Comparison of ENCODE assay signal across 25 mouse cellular contexts in the genomic region with DNA sequence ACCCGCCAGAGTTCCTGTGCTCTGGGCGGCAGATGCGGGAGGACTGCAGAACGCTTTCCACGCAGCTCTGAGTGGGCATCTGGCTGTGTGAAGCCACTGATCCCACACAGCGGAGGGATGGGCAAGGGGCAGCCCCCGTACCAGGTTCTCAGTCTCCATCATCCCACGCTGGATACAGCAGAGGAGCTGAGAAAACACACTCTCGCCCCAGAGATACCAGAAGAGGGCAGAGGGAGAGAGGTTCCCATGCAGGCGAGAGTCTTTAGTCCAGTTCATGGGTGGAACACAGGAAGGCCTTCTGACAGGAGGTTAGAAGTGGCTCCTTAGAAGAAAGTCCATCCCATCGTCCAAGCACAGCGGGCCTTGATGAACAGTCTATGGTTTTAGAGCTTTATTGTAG. TPM values are rescaled to one million over a fixed set of nuclear protein-coding genes. Genes with fewer than 3 reads are reported as not detected.
DNase-seq lines count a peak whose midpoint lies in the region; ATAC-seq and TF ChIP-seq lines count a peak whose summit lies in the region.
"Had no signal": no experiment of that assay in that cellular context is flagged by ENCODE, and none has a peak within 500 bp of the region (broad histone marks: within the 10 kb centered on the region; RNA-seq: fewer than 3 reads in every experiment).

No protein-coding gene starts in this region.

- peak; percentile 16 for DNase-seq in cerebellum, adult 9-11 months
- no peak for DNase-seq in cerebellum, postnatal 25 days
- peak; percentile 62 for DNase-seq in midbrain, embryonic 11.5 days (ENCODE audit: low spot score, missing footprints)
- no peak for DNase-seq in ES-E14 (ENCODE audit: low read depth, low spot score)
- DNase-seq in adrenal gland, postnatal 10 days = no peak
- DNase-seq: adrenal gland, adult 2 months; adrenal gland, postnatal 14 days; B cell, adult 2 months; cerebellum, adult 11 months; cerebellum, adult 18-20 months; cerebellum, adult 8-10 months; cerebellum, postnatal 10 days; cerebellum, postnatal 36 days; embryo, embryonic 11 days had no signal

- H3K9ac ChIP-seq in midbrain, embryonic 11.5 days (ENCODE audit: low read length) = no peak overlapping the region
- no peak overlapping the region for H3K9ac ChIP-seq in midbrain, embryonic 16.5 days (ENCODE audit: low read depth, low read length)
- H3K9ac ChIP-seq in ES-E14 (ENCODE audit: insufficient read depth, low read depth, low read length, poor library complexity, severe bottlenecking) = 0 out of 2 replicates have a peak overlapping the region, but pooled peaks have one; percentile 20
- H3K9ac ChIP-seq: embryonic facial prominence, embryonic 13.5 days; embryonic facial prominence, embryonic 15.5 days; forebrain, embryonic 12.5 days had no signal

- in situ Hi-C loops in ES-E14 (cut with MboI; ENCODE audit: low sequenced_read_pairs in 2 of 2, unreplicated experiment in 2 of 2) = no loop called here

- H3K4me3 ChIP-seq in midbrain, embryonic 11.5 days (ENCODE audit: low read depth, low read length) = no peak overlapping the region
- no peak overlapping the region for H3K4me3 ChIP-seq in midbrain, embryonic 16.5 days (ENCODE audit: low read depth, low read length)
- H3K4me3 ChIP-seq in E14TG2a.4 (replicated peaks; ENCODE audit: low read length) = peak overlapping the region; percentile 71
- H3K4me3 ChIP-seq in ES-E14 (ENCODE audit: insufficient read depth in 1 of 2, low read depth in 1 of 2, low read length in 2 of 2, poor library complexity in 1 of 2, severe bottlenecking in 1 of 2) = peak overlapping the region; percentile 52 to 60
- H3K4me3 ChIP-seq: embryonic facial prominence, embryonic 13.5 days; embryonic facial prominence, embryonic 15.5 days; erythroblast, embryonic 14.5 days; forebrain, embryonic 10.5 days; forebrain, embryonic 12.5 days had no signal

- 73% methylated on average over 12 of the region's 12 CpGs for WGBS in midbrain, embryonic 11.5 days
- 74% methylated on average over 12 of the region's 12 CpGs for WGBS in midbrain, embryonic 16.5 days

- no peak overlapping the region for H3K27ac ChIP-seq in midbrain, embryonic 11.5 days (ENCODE audit: low read depth, low read length)
- H3K27ac ChIP-seq in midbrain, embryonic 16.5 days (ENCODE audit: low read length) = no peak overlapping the region
- no peak overlapping the region for H3K27ac ChIP-seq in ES-E14 (ENCODE audit: insufficient read depth, low read depth, low read length, poor library complexity, severe bottlenecking)
- H3K27ac ChIP-seq: embryonic facial prominence, embryonic 13.5 days; embryonic facial prominence, embryonic 15.5 days; forebrain, embryonic 10.5 days; forebrain, embryonic 12.5 days had no signal

- H3K4me2 ChIP-seq in midbrain, embryonic 11.5 days = no peak overlapping the region
- no peak overlapping the region for H3K4me2 ChIP-seq in midbrain, embryonic 16.5 days (ENCODE audit: low read length)
- H3K4me2 ChIP-seq: embryonic facial prominence, embryonic 13.5 days; embryonic facial prominence, embryonic 15.5 days; forebrain, embryonic 12.5 days had no signal

- H3K9me3 ChIP-seq in midbrain, embryonic 11.5 days (ENCODE audit: control insufficient read depth, low read length) = no peaks in the 10 kb centered on the region
- no peaks in the 10 kb centered on the region for H3K9me3 ChIP-seq in midbrain, embryonic 16.5 days (replicated peaks; ENCODE audit: control insufficient read depth, low read length, poor library complexity, severe bottlenecking)
- H3K9me3 ChIP-seq in E14TG2a.4 (ENCODE audit: low read length) (peaks cover 8% of the 10 kb centered on the region), ES-E14 (ENCODE audit: control insufficient read depth, insufficient read depth, low read depth, low read length) (no peaks in the 10 kb centered on the region)
- H3K9me3 ChIP-seq: embryonic facial prominence, embryonic 13.5 days; embryonic facial prominence, embryonic 15.5 days; forebrain, embryonic 10.5 days; forebrain, embryonic 12.5 days had no signal

- no peak for ATAC-seq in midbrain, embryonic 11.5 days (ENCODE audit: low FRiP score)
- no peak for ATAC-seq in midbrain, embryonic 16.5 days
- ATAC-seq: CD4-positive, CD25-positive, alpha-beta regulatory T cell, adult 4 months; forebrain, embryonic 14.5 days; forebrain, embryonic 16.5 days had no signal

- H3K4me1 ChIP-seq in midbrain, embryonic 11.5 days (ENCODE audit: control insufficient read depth, insufficient read depth, low read length) = peaks cover 10% of the 10 kb centered on the region
- H3K4me1 ChIP-seq in midbrain, embryonic 16.5 days (ENCODE audit: control insufficient read depth, insufficient read depth, low read length) = peaks cover 15% of the 10 kb centered on the region
- H3K4me1 ChIP-seq in E14TG2a.4 (replicated peaks; ENCODE audit: low read depth, low read length) (peaks cover 42% of the 10 kb centered on the region), ES-E14 (ENCODE audit: control insufficient read depth in 2 of 2, insufficient read depth in 2 of 2, low read length in 2 of 2, poor library complexity in 1 of 2) (peaks cover 4 to 5% of the 10 kb centered on the region in 2 experiments; a peak in 3 of 4 replicates)

- H3K27me3 ChIP-seq in midbrain, embryonic 11.5 days (ENCODE audit: control insufficient read depth, insufficient read depth, low read length) = no peaks in the 10 kb centered on the region
- no peaks in the 10 kb centered on the region for H3K27me3 ChIP-seq in midbrain, embryonic 16.5 days (ENCODE audit: control insufficient read depth, insufficient read depth, low read depth, low read length)
- no peaks in the 10 kb centered on the region for H3K27me3 ChIP-seq in E14TG2a.4 (ENCODE audit: insufficient read depth, low read length)
- H3K27me3 ChIP-seq: CH12.LX; embryonic facial prominence, embryonic 13.5 days; embryonic facial prominence, embryonic 15.5 days; forebrain, embryonic 12.5 days had no signal

- TF ChIP-seq CTCF in E14TG2a.4 (conservative IDR thresholded peaks at IDR 0.05; ENCODE audit: low read length) = no peak

- no peaks in the 10 kb centered on the region for H3K36me3 ChIP-seq in midbrain, embryonic 11.5 days (ENCODE audit: control insufficient read depth, insufficient read depth, low read length)
- H3K36me3 ChIP-seq in midbrain, embryonic 16.5 days (ENCODE audit: control insufficient read depth, insufficient read depth, low read length) = no peaks in the 10 kb centered on the region
- no peaks in the 10 kb centered on the region for H3K36me3 ChIP-seq in E14TG2a.4 (ENCODE audit: insufficient read depth, low read length)
- H3K36me3 ChIP-seq in ES-E14 (ENCODE audit: control insufficient read depth, insufficient read depth, low read length, poor library complexity, severe bottlenecking) = no peaks in the 10 kb centered on the region
- H3K36me3 ChIP-seq: embryonic facial prominence, embryonic 13.5 days; embryonic facial prominence, embryonic 15.5 days; forebrain, embryonic 10.5 days; forebrain, embryonic 12.5 days had no signal

TF ChIP-seq in ES-E14, 5 proteins besides CTCF, POLR2A, EP300 and RAD21:
- TF ChIP-seq ZNF384 (IDR thresholded peaks at IDR 0.05; ENCODE audit: low read depth, low read length) (no peak), ZC3H11A (IDR thresholded peaks at IDR 0.05; ENCODE audit: borderline replicate concordance, low read depth, low read length) (no peak), CHD2 (IDR thresholded peaks at IDR 0.05; ENCODE audit: low read depth, low read length) (no peak), MAFK (IDR thresholded peaks at IDR 0.05; ENCODE audit: insufficient read depth, low read depth, low read length) (no peak), HCFC1 (IDR thresholded peaks at IDR 0.05; ENCODE audit: borderline replicate concordance, insufficient read depth, low read length) (no peak)

RNA-seq across cellular contexts. Expression of a gene that starts 2.2 kb away (rescaled TPM):
- polyA plus RNA-seq in midbrain, embryonic 11.5 days (2014; fragmentation: Nextera tagmentation; extraction: Ambion mirVana) = 43.8 and 48.9 TPM in 2 replicates
- polyA plus RNA-seq in midbrain, embryonic 16.5 days (2015; fragmentation: Nextera tagmentation; extraction: Ambion mirVana) = 46.5 and 48.6 TPM in 2 replicates
- 15.0 and 19.5 TPM in 2 replicates for total RNA-seq in ES-E14 (2012; rRNA removed)
- 10 to 100 TPM; 15.3 to 21.4 TPM for total RNA-seq in adrenal gland, postnatal 10 days (2021)

RNA-seq across cellular contexts. Expression of a gene that starts 48.7 kb away (rescaled TPM):
- polyA plus RNA-seq in midbrain, embryonic 11.5 days (2014; fragmentation: Nextera tagmentation; extraction: Ambion mirVana) = 1.7 and 2.1 TPM in 2 replicates
- 0.09 and 0.36 TPM in 2 replicates for polyA plus RNA-seq in midbrain, embryonic 16.5 days (2015; fragmentation: Nextera tagmentation; extraction: Ambion mirVana)
- total RNA-seq in ES-E14 (2012; rRNA removed) = 0.11 and 0.22 TPM in 2 replicates
- total RNA-seq in adrenal gland, postnatal 10 days (2021) = 1 to 10 TPM; 1.2 to 2.7 TPM
- polyA plus RNA-seq: CD4-positive, CD25-positive, alpha-beta regulatory T cell, adult 4 months had no signal

RNA-seq across cellular contexts. Expression of a gene that starts 57.6 kb away (rescaled TPM):
- 36.5 and 38.1 TPM in 2 replicates for polyA plus RNA-seq in midbrain, embryonic 11.5 days (2014; fragmentation: Nextera tagmentation; extraction: Ambion mirVana)
- 37.7 and 42.2 TPM in 2 replicates for polyA plus RNA-seq in midbrain, embryonic 16.5 days (2015; fragmentation: Nextera tagmentation; extraction: Ambion mirVana)
- total RNA-seq in ES-E14 (2012; rRNA removed) = 31.9 and 46.4 TPM in 2 replicates
- 10 to 100 TPM; 47.9 to 54.3 TPM for total RNA-seq in adrenal gland, postnatal 10 days (2021)
- polyA plus RNA-seq: erythroblast, embryonic 14.5 days had no signal

Comparison
In these comparisons a context has a peak if more than half of its experiments do, and no peak if none do; other contexts are left out.
1. DNase-seq: peak in cerebellum, adult 9-11 months (single experiment) and midbrain, embryonic 11.5 days (single experiment); none in cerebellum, postnatal 25 days (0 of 2), ES-E14 (single experiment) and adrenal gland, postnatal 10 days (single experiment).
2. H3K4me3 ChIP-seq: peak in E14TG2a.4 (single experiment) and ES-E14 (2 of 2); none in midbrain, embryonic 11.5 days (single experiment) and midbrain, embryonic 16.5 days (single experiment).